Mouse (Mus musculus) CH12.LX (cell line): ENCODE results near the gene Cttnbp2nl.

Experiments used
- E2F4 ChIP-seq: IDR thresholded peaks from 2 replicates; pipeline ENCODE4 v1.6.1; 2011; ENCODE audit warnings: low read depth, low read length, improper control_type of control experiment; ENCODE audit not compliant: insufficient replicate concordance
- POLR2AphosphoS2 ChIP-seq: IDR thresholded peaks from 2 replicates; pipeline ENCODE4 v1.6.1; 2011; ENCODE audit warnings: low read depth, low read length, improper control_type of control experiment
- TCF12 ChIP-seq: IDR thresholded peaks from 2 replicates; pipeline ENCODE4 v1.6.1; 2014; ENCODE audit warnings: low read depth, mild to moderate bottlenecking, inconsistent platforms, low read length, improper control_type of control experiment

GRCm38 (mm10) chr3:105003960-105004463 lies 48.9 kb downstream of the Cttnbp2nl start:
- TF ChIP-seq E2F4 (no peak), TCF12 (no peak), POLR2AphosphoS2 (no peak)
